Mouse (Mus musculus): ENCODE data around the gene Sub1.

GRCm38 (mm10) chr15:11994006-11994405 is 2.8 kb downstream of the Sub1 start:
- TF ChIP-seq GATA1 (IDR thresholded peaks at IDR 0.05; ENCODE audit: low read length) (no peak), TAL1 (IDR thresholded peaks at IDR 0.05; ENCODE audit: low read length) (no peak)

All from erythroblast, embryonic 14.5 days (primary cell).